Mouse (Mus musculus) forebrain, embryonic 11.5 days (tissue): ENCODE measurements around the gene Stat5b. TPM values are rescaled to one million over a fixed set of nuclear protein-coding genes. Genes with fewer than 3 reads are reported as not detected.

Experiments
- ATAC-seq: fragments of 200-750 bp; cut with Nextera tagmentation; replicated peaks from 2 replicates; pipeline ENCODE4 v1.8.0; 2017; ENCODE audit warnings: moderate TSS enrichment; ENCODE audit not compliant: low FRiP score
- DNase-seq: peaks from one replicate; pipeline ENCODE4 v3.0.0-alpha.2; 2017; ENCODE audit warnings: low spot score
- H3K27ac ChIP-seq: fragments of 300-500 bp; sonication (generic); 2 replicates; pipeline ENCODE4 v1.5.1; 2014; ENCODE audit warnings: low read depth, low read length
- H3K27me3 ChIP-seq: fragments of 300-500 bp; sonication (generic); 2 replicates; pipeline ENCODE4 v1.6.1; 2014; ENCODE audit warnings: mild to moderate bottlenecking, low read length, mixed read lengths; ENCODE audit not compliant: control insufficient read depth, insufficient read depth
- H3K36me3 ChIP-seq: fragments of 300-500 bp; sonication (generic); 2 replicates; pipeline ENCODE4 v1.6.1; 2014; ENCODE audit warnings: mild to moderate bottlenecking, low read length, moderate library complexity, mixed read lengths; ENCODE audit not compliant: control insufficient read depth, insufficient read depth
- H3K4me1 ChIP-seq: fragments of 300-500 bp; sonication (generic); replicated peaks from 2 replicates; pipeline ENCODE4 v1.6.1; 2014; ENCODE audit warnings: low read length, mixed read lengths; ENCODE audit not compliant: control insufficient read depth, insufficient read depth
- H3K4me2 ChIP-seq: fragments of 300-500 bp; sonication (generic); 2 replicates; pipeline ENCODE4 v1.6.1; 2014; ENCODE audit warnings: low read depth, mild to moderate bottlenecking, low read length, moderate library complexity, mixed read lengths; ENCODE audit not compliant: severe bottlenecking
- H3K4me3 ChIP-seq: fragments of 300-500 bp; sonication (generic); 2 replicates; pipeline ENCODE4 v1.5.1; 2014; ENCODE audit warnings: low read depth, low read length
- H3K9ac ChIP-seq: fragments of 300-500 bp; sonication (generic); 2 replicates; pipeline ENCODE4 v1.6.1; 2014; ENCODE audit warnings: low read length
- H3K9me3 ChIP-seq: fragments of 300-500 bp; sonication (generic); 2 replicates; pipeline ENCODE4 v1.6.1; 2016; ENCODE audit warnings: low read length, mixed read lengths; ENCODE audit not compliant: control insufficient read depth
- WGBS: fragments of 180-500 bp; shearing (Covaris S2); extraction: QIAGEN DNeasy Blood & Tissue Kit; methylation state at CpG from one replicate; pipeline ENCODE4 v1.1.7; 2014; 5-methylcytosine and 5-hydroxymethylcytosine counted together
- polyA plus RNA-seq: library from polyadenylated mRNA; unstranded; fragments of >200 nt; fragmentation: Nextera tagmentation; extraction: Ambion mirVana; gene quantifications from 2 replicates; pipeline ENCODE4 v1.2.1, GENCODE M21; 2014

Gene Stat5b
- polyA plus RNA-seq, 1 experiment from 2014 or later: 19.1 TPM

DNA sequence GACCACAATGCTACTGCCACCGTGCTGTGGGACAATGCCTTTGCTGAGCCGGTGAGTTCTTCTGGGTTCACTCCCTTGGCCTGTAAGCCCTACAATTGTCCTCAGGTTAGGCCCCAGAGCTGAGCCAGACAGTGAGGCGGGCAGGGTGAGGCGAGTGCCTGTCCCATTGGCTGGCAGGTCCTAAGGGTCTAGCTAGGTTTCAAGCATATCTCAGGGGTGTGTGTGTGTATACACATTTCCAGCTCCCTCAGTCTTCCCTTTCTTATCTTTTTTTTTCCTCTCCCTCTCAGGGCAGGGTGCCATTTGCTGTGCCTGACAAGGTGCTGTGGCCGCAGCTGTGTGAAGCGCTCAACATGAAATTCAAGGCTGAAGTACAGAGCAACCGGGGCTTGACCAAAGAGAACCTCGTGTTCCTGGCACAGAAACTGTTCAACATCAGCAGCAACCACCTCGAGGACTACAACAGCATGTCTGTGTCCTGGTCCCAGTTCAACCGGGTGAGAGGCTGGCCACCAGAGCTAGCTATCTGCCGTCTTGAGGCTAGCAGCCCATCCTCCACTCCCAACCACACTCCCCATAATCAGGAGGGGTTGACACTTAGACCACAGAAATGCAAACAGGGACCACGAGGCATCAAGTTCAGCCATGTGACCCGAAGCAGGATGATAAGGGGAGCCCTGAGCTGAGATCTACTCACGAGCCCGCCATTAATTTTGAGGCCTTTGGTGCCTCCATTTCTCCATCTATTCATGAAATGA, 29.0 kb upstream of the Stat5b start:
- Histone ChIP-seq H3K9ac (no peak overlapping the region), H3K4me2 (no peak overlapping the region), H3K4me1 (no peaks in the 10 kb centered on the region), H3K27me3 (no peaks in the 10 kb centered on the region), H3K9me3 (no peaks in the 10 kb centered on the region), H3K27ac (no peak overlapping the region), H3K36me3 (no peaks in the 10 kb centered on the region), H3K4me3 (no peak overlapping the region)
- WGBS: 87% methylated on average over 15 of the region's 15 CpGs
- no peak for DNase-seq
- no peak for ATAC-seq

DNA sequence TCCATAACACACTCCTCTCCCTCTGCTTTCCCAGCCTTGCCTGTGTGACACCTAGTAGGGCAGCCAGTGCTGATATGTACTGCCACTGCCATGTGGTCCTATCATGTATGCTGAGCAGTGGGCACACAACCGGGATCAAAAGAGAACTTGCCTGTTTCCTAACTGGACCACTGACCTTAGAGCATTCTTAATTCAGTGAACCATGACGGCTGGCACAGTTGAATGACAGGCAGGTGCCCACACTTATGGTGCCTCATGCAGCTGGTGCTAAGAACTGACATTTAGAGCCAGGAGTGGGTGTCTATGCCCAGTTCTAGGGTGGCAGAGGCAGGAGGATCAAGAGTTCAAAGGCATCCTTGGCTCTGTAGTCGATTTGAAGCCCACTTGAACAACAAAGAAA, 25.2 kb upstream of the Stat5b start:
- Histone ChIP-seq H3K9ac (no peak overlapping the region), H3K9me3 (no peaks in the 10 kb centered on the region), H3K4me3 (no peak overlapping the region), H3K4me1 (no peaks in the 10 kb centered on the region), H3K27me3 (no peaks in the 10 kb centered on the region), H3K27ac (no peak overlapping the region), H3K36me3 (no peaks in the 10 kb centered on the region), H3K4me2 (no peak overlapping the region)
- ATAC-seq (no peak), DNase-seq (no peak)
- WGBS: 80% methylated on average over 3 of the region's 3 CpGs

DNA sequence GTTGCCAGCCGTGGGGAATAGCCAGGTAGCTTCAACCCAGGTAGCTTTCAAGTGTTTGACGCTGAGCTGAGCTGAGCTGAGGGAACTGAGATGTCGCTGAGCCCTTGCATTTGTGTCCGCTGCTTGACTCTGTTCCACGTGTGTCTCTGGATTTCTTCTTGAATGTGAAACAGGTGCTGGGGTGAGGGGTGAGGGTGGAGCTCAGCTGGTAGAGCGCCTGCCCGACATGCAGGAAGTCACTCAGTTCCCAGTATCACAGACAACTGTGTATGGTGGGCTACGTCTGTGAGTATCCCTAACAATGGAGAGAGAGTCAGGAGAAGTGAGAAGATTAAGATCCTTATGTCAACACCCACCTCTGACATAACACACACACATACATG, 20.4 kb upstream of the Stat5b start:
- ATAC-seq (no peak), DNase-seq (no peak)
- Histone ChIP-seq H3K4me3 (no peak overlapping the region), H3K4me2 (no peak overlapping the region), H3K27me3 (no peaks in the 10 kb centered on the region), H3K36me3 (no peaks in the 10 kb centered on the region), H3K4me1 (no peaks in the 10 kb centered on the region), H3K9me3 (no peaks in the 10 kb centered on the region), H3K9ac (no peak overlapping the region), H3K27ac (no peak overlapping the region)
- 83% methylated on average over 8 of the region's 8 CpGs for WGBS

DNA sequence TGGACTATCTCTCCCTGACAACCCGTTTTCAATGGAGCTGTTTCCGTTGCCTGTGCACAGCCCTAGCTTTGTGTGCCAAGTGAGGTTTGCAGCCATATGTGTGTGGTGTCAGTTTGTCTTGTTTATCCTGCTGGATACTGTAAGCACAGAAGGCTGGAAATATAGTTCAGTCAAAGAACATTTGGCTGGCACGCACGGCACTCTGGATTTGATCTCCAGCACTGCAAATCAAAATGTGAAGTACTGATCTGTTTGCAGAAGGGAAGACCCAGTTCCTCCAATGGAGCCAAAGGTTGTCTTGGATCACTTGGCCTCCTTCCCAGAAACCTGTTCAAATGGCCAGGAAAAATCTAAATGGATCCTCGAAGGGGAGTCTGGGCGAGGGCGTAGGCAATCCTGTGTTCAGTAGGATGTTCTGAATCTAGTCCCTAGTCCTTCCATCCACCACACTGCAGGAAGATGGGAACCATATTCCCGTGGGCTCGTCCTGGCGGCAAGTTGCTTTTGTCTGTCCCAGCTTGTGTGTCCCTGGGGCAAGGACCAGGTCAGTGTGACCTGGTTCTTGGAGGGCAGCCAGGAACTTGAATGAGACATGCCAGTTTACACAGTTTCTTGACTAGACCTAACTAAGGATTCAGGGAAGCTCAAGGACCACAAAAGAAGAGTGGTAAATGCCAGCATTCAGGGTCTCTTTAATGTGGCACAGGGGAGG, 19.9 kb upstream of the Stat5b start:
- Histone ChIP-seq H3K4me3 (no peak overlapping the region), H3K4me1 (no peaks in the 10 kb centered on the region), H3K36me3 (no peaks in the 10 kb centered on the region), H3K9ac (no peak overlapping the region), H3K27ac (no peak overlapping the region), H3K9me3 (no peaks in the 10 kb centered on the region), H3K4me2 (no peak overlapping the region), H3K27me3 (no peaks in the 10 kb centered on the region)
- ATAC-seq (no peak), DNase-seq (no peak)
- WGBS: 84% methylated on average over 10 of the region's 10 CpGs

DNA sequence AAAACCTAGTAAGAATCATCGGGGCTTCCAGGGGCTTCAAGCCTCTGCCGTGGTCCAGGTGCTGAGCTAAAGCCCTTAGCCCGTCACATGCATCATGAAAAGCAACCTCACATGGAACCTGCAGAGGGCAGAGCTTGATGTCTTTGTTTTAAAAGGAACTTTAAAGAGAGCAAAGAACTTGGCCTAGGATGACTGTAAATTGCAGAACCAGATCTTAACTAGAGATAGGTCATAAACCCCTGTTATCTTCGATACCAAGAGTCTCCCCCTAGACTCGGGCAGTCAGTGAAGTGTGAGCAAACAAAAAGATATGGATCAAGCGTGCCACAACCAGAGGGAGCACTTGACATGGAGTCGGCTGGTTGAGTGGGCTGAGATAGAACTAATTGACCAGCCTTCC, 15.1 kb upstream of the Stat5b start:
- peaks cover 8% of the 10 kb centered on the region for H3K27me3 ChIP-seq
- no peak overlapping the region for H3K27ac ChIP-seq
- H3K36me3 ChIP-seq: no peaks in the 10 kb centered on the region
- WGBS: 85% methylated on average over 7 of the region's 7 CpGs
- no peaks in the 10 kb centered on the region for H3K9me3 ChIP-seq
- H3K4me1 ChIP-seq: no peaks in the 10 kb centered on the region
- no peak overlapping the region for H3K9ac ChIP-seq
- H3K4me2 ChIP-seq: no peak overlapping the region
- no peak for DNase-seq
- H3K4me3 ChIP-seq: no peak overlapping the region
- no peak for ATAC-seq

DNA sequence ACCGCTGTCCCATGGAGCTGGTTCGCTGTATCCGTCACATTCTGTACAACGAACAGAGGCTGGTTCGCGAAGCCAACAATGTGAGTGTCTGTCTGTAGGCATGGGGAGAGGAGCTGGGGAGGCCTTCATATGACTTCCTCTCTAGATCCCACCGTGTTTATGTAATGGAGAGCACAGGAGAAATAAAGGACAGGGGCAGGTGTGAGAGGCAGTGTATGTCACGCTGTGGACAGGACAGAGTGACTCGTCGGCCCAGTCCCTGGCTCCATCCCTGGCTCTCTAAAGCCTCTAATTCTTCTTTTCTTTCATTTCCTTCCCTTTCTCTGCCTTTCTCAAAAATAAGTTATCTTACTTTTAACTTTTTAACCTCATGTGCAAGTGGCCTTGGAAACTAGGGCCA, 12.6 kb upstream of the Stat5b start:
- no peak overlapping the region for H3K4me2 ChIP-seq
- H3K27ac ChIP-seq: no peak overlapping the region
- H3K9ac ChIP-seq: no peak overlapping the region
- peaks cover 20% of the 10 kb centered on the region for H3K27me3 ChIP-seq
- H3K9me3 ChIP-seq: no peaks in the 10 kb centered on the region
- 0 out of 2 replicates have a peak, but pooled peaks cover 3% of the 10 kb centered on the region for H3K4me1 ChIP-seq
- H3K36me3 ChIP-seq: no peaks in the 10 kb centered on the region
- ATAC-seq (no peak), DNase-seq (peak; percentile 43)
- H3K4me3 ChIP-seq: no peak overlapping the region
- 94% methylated on average over 10 of the region's 10 CpGs for WGBS

DNA sequence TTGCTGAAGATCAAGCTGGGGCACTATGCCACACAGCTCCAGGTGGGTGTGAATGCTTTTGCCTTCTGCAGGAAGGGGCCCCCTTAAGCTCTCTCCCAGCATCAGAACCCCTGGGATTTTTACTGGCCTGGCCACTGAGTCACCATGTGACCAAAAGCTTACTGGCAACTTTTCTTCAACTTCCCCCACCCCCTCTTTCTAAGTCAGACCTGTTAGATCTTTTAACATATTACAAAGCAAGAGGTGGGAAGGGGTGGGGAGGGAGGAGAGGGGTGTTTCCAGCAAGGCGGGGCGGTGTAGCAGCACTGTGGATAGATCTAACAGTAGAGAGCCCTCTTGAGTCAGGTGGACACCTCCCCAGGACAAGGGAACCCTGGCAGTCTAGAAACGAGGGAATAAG, 11.3 kb upstream of the Stat5b start:
- H3K4me1 ChIP-seq: 0 out of 2 replicates have a peak, but pooled peaks cover 3% of the 10 kb centered on the region
- no peak overlapping the region for H3K4me3 ChIP-seq
- no peak overlapping the region for H3K9ac ChIP-seq
- peak; percentile 40 for DNase-seq
- ATAC-seq: no peak
- no peaks in the 10 kb centered on the region for H3K36me3 ChIP-seq
- 48% methylated on average over 3 of the region's 3 CpGs for WGBS
- H3K9me3 ChIP-seq: no peaks in the 10 kb centered on the region
- H3K27ac ChIP-seq: no peak overlapping the region
- no peak overlapping the region for H3K4me2 ChIP-seq
- peaks cover 20% of the 10 kb centered on the region for H3K27me3 ChIP-seq

DNA sequence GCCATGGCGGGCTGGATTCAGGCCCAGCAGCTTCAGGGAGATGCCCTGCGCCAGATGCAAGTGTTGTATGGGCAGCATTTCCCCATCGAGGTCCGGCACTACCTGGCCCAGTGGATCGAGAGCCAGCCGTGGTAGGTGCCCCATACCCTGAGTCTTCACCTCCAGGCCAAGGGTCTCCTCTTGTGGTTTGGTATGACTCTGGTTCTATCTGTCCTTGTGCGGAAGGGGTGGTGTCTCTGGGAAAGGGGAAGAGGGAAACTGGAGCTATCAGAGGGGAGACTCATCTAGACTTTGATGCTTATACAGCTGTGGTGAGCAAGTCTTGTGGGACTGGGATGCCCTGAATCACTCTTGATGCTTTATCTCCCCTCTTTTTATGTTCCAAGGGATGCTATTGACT, 10.8 kb upstream of the Stat5b start:
- H3K36me3 ChIP-seq: no peaks in the 10 kb centered on the region
- no peak overlapping the region for H3K4me2 ChIP-seq
- 0 out of 2 replicates have a peak, but pooled peaks cover 3% of the 10 kb centered on the region for H3K4me1 ChIP-seq
- peaks cover 20% of the 10 kb centered on the region for H3K27me3 ChIP-seq
- no peak overlapping the region for H3K27ac ChIP-seq
- DNase-seq (peak; percentile 46), ATAC-seq (no peak)
- H3K9ac ChIP-seq: no peak overlapping the region
- 79% methylated on average over 7 of the region's 7 CpGs for WGBS
- no peak overlapping the region for H3K4me3 ChIP-seq
- H3K9me3 ChIP-seq: no peaks in the 10 kb centered on the region
